Mouse (Mus musculus) embryonic fibroblast, embryonic 13.5 days (primary cell): ENCODE data around the gene Gak.

Experiments used
- CTCF ChIP-seq: IDR thresholded peaks from 2 replicates; pipeline ENCODE4 v1.5.1; 2011; ENCODE audit warnings: mild to moderate bottlenecking, control low read depth, low read length, moderate library complexity, borderline replicate concordance; ENCODE audit not compliant: insufficient read depth
- POLR2A ChIP-seq: IDR thresholded peaks from 2 replicates; pipeline ENCODE4 v1.6.1; 2011; ENCODE audit warnings: low read depth, mild to moderate bottlenecking, control low read depth, low read length, moderate library complexity

GRCm38 (mm10) chr5:108621870-108622269 is 7.7 kb downstream of the Gak start:
- no peak for TF ChIP-seq CTCF
- TF ChIP-seq POLR2A = no peak
